Mouse (Mus musculus): ENCODE data around the gene Rps6ka3. TPM values are rescaled to one million over a fixed set of nuclear protein-coding genes. Genes with fewer than 3 reads are reported as not detected.
A peak's percentile ranks its signal among the peaks of the same experiment; 100 is the strongest.

The Rps6ka3 gene
- polyA plus RNA-seq, 1 experiment from 2014 or later, result 1.4 TPM

DNA sequence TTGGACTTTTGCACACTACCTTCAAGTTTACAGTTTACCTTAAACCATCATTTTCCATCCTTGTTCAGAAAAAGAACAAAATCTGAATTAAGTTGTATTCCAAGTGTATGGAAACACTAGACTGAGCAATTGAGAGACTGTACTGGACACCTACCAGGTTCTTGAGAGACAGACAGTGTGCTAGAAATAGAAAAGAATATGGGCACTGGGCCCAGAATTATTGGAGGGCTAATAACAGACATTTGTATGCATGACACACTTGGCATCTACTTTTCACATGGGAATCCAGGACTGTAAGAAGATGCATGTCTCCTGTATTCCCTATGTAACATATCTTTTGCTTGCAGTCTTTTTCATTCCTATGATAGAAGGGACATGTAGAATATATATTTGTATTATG lies 178.8 kb downstream of the Rps6ka3 start:
- H3K4me3 ChIP-seq (ENCODE audit: low read depth, low read length), result no peak overlapping the region
- no peaks in the 10 kb centered on the region for H3K9me3 ChIP-seq (replicated peaks; ENCODE audit: control insufficient read depth, low read length)
- no peak overlapping the region for H3K4me2 ChIP-seq (ENCODE audit: low read depth, low read length)
- H3K9ac ChIP-seq (ENCODE audit: low read depth, low read length), result no peak overlapping the region
- H3K27ac ChIP-seq (ENCODE audit: low read length), result no peak overlapping the region
- H3K36me3 ChIP-seq (ENCODE audit: control insufficient read depth, insufficient read depth), result no peaks in the 10 kb centered on the region; the same call in 1 of the 2 replicates
- no peak for ATAC-seq (ENCODE audit: low read depth)
- H3K4me1 ChIP-seq (ENCODE audit: control insufficient read depth, low read depth, low read length), result no peaks in the 10 kb centered on the region
- H3K27me3 ChIP-seq (ENCODE audit: control insufficient read depth, insufficient read depth, low read depth, low read length), result no peaks in the 10 kb centered on the region

DNA sequence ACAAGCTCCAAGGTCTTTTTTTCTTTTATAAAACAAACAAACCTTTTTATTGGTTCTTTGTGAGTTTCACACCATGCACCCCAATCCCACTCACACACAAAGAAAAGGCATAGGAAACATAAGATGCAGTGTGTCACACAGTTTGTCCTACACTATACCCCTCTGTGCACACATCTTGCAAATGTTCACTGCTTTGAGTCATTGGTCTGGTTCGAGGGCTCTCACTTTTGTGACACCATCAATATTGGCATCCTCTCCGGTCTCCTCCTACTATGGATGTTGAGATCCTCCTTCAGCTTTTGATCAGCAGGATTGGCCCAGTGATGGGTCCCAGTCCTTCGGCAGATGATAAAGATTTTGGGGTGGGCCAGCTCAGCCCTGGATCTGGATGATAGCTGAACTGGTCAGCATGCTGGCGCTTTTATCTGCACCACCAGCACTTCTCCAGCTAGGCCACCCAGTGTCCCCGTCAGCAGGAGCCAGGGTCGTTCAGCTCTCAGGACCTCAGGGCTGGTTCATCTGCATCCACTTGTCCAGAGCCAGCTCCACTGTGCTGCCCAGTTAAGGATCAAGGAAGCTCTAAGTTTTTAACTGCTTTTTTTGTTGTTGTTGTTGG lies 180.3 kb downstream of the Rps6ka3 start:
- Histone ChIP-seq H3K9me3 (replicated peaks; ENCODE audit: control insufficient read depth, low read length) (no peaks in the 10 kb centered on the region), H3K4me3 (ENCODE audit: low read depth, low read length) (no peak overlapping the region), H3K27ac (ENCODE audit: low read length) (no peak overlapping the region), H3K27me3 (ENCODE audit: control insufficient read depth, insufficient read depth, low read depth, low read length) (no peaks in the 10 kb centered on the region), H3K4me1 (ENCODE audit: control insufficient read depth, low read depth, low read length) (no peaks in the 10 kb centered on the region), H3K9ac (ENCODE audit: low read depth, low read length) (no peak overlapping the region), H3K36me3 (ENCODE audit: control insufficient read depth, insufficient read depth) (no peaks in the 10 kb centered on the region; the same call in 1 of the 2 replicates), H3K4me2 (ENCODE audit: low read depth, low read length) (no peak overlapping the region)
- ATAC-seq (ENCODE audit: low read depth), result no peak
- WGBS (ENCODE audit: insufficient replicate concordance), result 46% methylated on average over 6 of the region's 6 CpGs

DNA sequence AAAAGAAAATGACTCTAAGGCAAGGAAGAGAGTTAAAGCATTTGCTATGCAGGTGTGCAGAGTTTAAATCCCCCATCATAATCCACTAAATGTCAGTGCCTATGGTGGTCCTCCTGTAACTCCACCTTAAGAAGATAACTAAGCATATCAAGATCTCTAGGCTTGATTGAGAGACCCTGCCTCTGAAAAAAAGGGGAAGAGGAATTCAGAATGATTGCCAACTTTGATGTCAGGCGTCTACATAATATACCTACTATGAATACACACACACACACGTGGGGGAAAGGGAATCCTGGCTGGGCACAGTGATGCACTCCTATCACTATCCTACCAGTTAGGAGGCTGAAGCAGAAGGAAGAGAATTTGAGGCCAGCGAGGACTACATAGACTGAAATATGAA lies 181.1 kb downstream of the Rps6ka3 start:
- H3K9me3 ChIP-seq (replicated peaks; ENCODE audit: control insufficient read depth, low read length), result no peaks in the 10 kb centered on the region
- H3K4me2 ChIP-seq (ENCODE audit: low read depth, low read length), result no peak overlapping the region
- no peak overlapping the region for H3K27ac ChIP-seq (ENCODE audit: low read length)
- H3K36me3 ChIP-seq (ENCODE audit: control insufficient read depth, insufficient read depth), result no peaks in the 10 kb centered on the region; the same call in 1 of the 2 replicates
- H3K4me1 ChIP-seq (ENCODE audit: control insufficient read depth, low read depth, low read length), result no peaks in the 10 kb centered on the region
- 53% methylated on average over 3 of the region's 3 CpGs for WGBS (ENCODE audit: insufficient replicate concordance)
- no peak overlapping the region for H3K4me3 ChIP-seq (ENCODE audit: low read depth, low read length)
- no peaks in the 10 kb centered on the region for H3K27me3 ChIP-seq (ENCODE audit: control insufficient read depth, insufficient read depth, low read depth, low read length)
- H3K9ac ChIP-seq (ENCODE audit: low read depth, low read length), result no peak overlapping the region
- no peak for ATAC-seq (ENCODE audit: low read depth)

DNA sequence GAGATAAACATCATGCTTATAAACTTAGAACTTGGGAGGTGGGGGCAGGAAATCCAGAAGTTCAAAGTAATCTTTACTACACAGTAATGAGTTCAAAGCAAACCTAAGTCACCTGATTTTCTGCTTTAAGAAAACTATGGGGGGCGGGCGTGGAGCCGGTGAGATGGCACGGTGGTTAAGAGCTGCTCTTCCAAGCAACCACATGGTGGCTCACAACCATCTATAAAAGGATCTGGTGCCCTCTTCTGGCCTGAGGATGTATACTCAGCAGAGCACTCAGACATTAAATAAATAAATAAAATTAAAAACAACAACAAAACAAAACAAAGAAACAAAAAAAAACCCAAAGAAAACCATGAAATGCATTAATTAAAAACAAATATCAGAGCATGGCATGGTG lies 199.1 kb downstream of the Rps6ka3 start:
- Histone ChIP-seq H3K9ac (ENCODE audit: low read depth, low read length) (no peak overlapping the region), H3K27ac (ENCODE audit: low read length) (no peak overlapping the region), H3K36me3 (ENCODE audit: control insufficient read depth, insufficient read depth) (no peaks in the 10 kb centered on the region), H3K9me3 (replicated peaks; ENCODE audit: control insufficient read depth, low read length) (no peaks in the 10 kb centered on the region), H3K4me3 (ENCODE audit: low read depth, low read length) (no peak overlapping the region), H3K4me1 (ENCODE audit: control insufficient read depth, low read depth, low read length) (no peaks in the 10 kb centered on the region), H3K27me3 (ENCODE audit: control insufficient read depth, insufficient read depth, low read depth, low read length) (peaks cover 12% of the 10 kb centered on the region), H3K4me2 (ENCODE audit: low read depth, low read length) (no peak overlapping the region)
- 15% methylated on average over 4 of the region's 4 CpGs for WGBS (ENCODE audit: insufficient replicate concordance)
- no peak for ATAC-seq (ENCODE audit: low read depth)

DNA sequence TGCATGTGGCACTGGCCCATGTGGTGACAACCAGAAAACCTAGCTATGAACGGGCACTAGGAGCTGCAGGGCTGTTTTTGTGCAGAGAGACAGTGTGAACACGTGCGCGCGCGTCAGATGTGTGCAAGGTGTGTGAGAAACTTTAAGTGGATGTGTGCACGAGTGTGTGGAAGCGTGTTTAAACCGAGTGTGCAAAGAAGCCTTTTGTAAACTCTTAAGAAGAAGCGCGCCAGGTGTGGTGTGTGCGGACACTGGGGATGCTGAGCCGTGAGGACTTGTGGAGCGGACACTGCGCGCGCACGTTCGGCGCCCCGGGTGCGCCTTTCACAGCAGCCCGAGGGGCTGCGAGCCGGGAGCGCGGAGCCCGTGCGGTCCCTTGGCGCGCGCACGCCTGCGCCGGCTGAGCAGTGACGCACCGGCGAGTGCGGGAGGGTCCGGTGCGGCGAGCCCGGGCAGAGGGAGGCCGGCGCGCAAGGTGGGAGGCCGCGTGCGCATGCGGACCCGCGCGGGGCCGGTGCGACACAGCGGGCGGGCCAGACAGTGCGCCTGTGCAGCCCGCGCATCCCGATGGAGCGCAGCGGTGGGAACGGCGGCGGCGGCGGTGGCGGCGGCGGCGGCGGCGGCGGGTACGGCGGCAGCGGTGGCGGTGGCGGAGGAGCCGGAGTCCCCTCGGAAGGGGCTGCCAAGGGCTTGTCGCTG lies 204.2 kb downstream of the Rps6ka3 start, which contains the start of gene Map7d2:
Map7d2 (plus strand) TSS at position 443 of the 699 bp plus-strand sequence.
- Histone ChIP-seq H3K36me3 (ENCODE audit: control insufficient read depth, insufficient read depth) (no peaks in the 10 kb centered on the region), H3K4me3 (ENCODE audit: low read depth, low read length) (peak within 1 kb of the TSS; percentile 49), H3K27ac (ENCODE audit: low read length) (no peak within 1 kb of the TSS), H3K4me2 (ENCODE audit: low read depth, low read length) (peak within 1 kb of the TSS; percentile 71), H3K9ac (ENCODE audit: low read depth, low read length) (no peak within 1 kb of the TSS), H3K27me3 (ENCODE audit: control insufficient read depth, insufficient read depth, low read depth, low read length) (peaks cover 42% of the 10 kb centered on the region), H3K4me1 (ENCODE audit: control insufficient read depth, low read depth, low read length) (no peaks in the 10 kb centered on the region), H3K9me3 (replicated peaks; ENCODE audit: control insufficient read depth, low read length) (no peaks in the 10 kb centered on the region)
- ATAC-seq (ENCODE audit: low read depth), result no peak
- 16% methylated on average over 61 of the region's 83 CpGs for WGBS (ENCODE audit: insufficient replicate concordance)

GRCm38 (mm10) chrX:159414829-159415673 lies 204.9 kb downstream of the Rps6ka3 start:
- Histone ChIP-seq H3K9me3 (replicated peaks; ENCODE audit: control insufficient read depth, low read length) (no peaks in the 10 kb centered on the region), H3K27ac (ENCODE audit: low read length) (no peak overlapping the region), H3K4me2 (ENCODE audit: low read depth, low read length) (peak overlapping the region; percentile 71), H3K4me3 (ENCODE audit: low read depth, low read length) (peak overlapping the region; percentile 49), H3K27me3 (ENCODE audit: control insufficient read depth, insufficient read depth, low read depth, low read length) (peaks cover 42% of the 10 kb centered on the region), H3K4me1 (ENCODE audit: control insufficient read depth, low read depth, low read length) (no peaks in the 10 kb centered on the region), H3K9ac (ENCODE audit: low read depth, low read length) (no peak overlapping the region), H3K36me3 (ENCODE audit: control insufficient read depth, insufficient read depth) (no peaks in the 10 kb centered on the region)
- WGBS (ENCODE audit: insufficient replicate concordance), result 15% methylated on average over 55 of the region's 65 CpGs
- ATAC-seq (ENCODE audit: low read depth), result no peak

Other genes starting within 250 kb of the Rps6ka3 start
- 61.2 and 62.0 TPM in 2 replicates for gene Eif1ax, start 161.9 kb downstream of the Rps6ka3 start, polyA plus RNA-seq (2015; fragmentation: Nextera tagmentation; extraction: Ambion mirVana)
- gene Map7d2, start 204.3 kb downstream of the Rps6ka3 start, polyA plus RNA-seq (2015; fragmentation: Nextera tagmentation; extraction: Ambion mirVana), result not detected in 2 replicates

Measured in liver, embryonic 16.5 days (tissue).